Mouse (Mus musculus): ENCODE measurements around the gene Pde4a. TPM values are rescaled to one million over a fixed set of nuclear protein-coding genes. Genes with fewer than 3 reads are reported as not detected.
A peak's percentile ranks its signal among the peaks of the same experiment; 100 is the strongest.
"Not testable (repeated sequence)": the region's sequence is repeated elsewhere in the genome, so short reads cannot be mapped to it uniquely, and the experiment has no call there.

Pde4a gene
- total RNA-seq, 2 experiments from 2014 or later: 58.9 to 59.5 TPM

- DNase-seq (ENCODE audit: low spot score in 2 of 2): no peak
These were observed 16.1 kb downstream of the Pde4a start for GRCm38 (mm10) chr9:21181421-21182220.

- DNase-seq (ENCODE audit: low spot score in 2 of 2): no peak
These were observed 17.9 kb downstream of the Pde4a start for GRCm38 (mm10) chr9:21183421-21183820.

DNA sequence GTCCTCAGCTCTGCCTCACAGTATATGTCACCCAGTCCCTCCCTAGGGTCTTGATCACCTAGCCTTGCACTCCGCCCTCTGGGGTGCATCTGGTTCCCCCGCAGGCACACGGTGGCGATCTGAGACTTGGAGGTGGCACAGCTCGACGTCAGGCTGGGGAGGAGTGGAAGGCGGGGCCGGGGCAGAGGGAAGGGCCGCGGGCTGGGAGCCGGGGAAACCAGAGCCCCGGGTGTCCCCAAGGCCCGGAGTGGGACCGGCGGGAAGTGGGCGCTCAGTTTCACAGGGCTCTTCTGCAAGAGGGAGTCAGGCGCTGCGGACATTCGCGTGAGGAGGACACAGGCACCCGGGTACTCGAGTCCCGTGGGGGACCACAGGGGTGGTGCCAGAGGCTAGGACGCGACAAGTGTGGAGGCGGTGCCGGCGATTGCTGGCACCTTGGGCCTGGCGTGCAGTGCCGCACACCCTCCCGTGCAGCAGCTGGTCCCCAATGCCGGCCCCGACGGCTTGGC is 18.4 kb downstream of the Pde4a start:
- peak in 1 of 2 experiments; percentile 51 for DNase-seq (ENCODE audit: low spot score in 2 of 2)

DNA sequence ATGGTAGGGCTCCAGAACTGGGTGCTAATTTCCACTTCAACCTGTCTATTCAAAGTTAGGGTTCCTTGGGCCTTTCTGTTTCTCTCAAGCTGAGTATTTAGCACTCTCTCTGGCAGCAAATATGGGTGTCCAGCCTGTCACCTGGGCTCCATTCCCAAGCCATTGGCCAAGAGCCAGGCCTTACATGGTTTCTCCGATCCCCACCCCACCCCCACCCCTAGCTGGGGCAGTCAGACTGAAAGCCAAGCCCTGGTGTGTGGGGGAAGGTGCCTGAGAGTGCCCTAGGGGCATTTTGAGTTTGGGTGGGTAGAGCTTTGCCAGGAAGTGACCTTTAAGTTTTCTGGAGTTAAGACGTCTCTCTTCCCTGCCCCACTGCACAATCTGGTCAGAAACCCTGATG is 19.2 kb downstream of the Pde4a start:
- DNase-seq (ENCODE audit: low spot score in 2 of 2): no peak

DNA sequence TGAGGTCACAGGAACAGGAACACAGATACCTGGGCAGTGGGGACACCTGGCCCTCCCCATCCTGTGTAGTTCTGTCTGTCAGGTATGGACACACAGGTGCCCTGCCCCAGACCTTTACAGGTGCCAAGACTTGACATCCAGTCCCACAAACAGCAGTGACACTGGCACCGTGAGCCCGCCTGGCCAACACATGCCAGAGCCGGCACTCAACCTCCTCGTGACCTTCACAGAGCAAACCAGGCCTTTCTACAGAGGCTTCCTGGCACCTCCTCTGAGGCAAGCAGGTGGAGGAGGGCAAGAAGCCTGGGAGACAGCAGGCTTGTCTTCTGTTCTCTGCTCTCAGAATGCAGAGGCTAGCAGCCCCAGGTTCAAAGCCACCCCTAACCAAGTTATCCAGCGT is 19.9 kb downstream of the Pde4a start:
- no peak for DNase-seq (ENCODE audit: low spot score in 2 of 2)

- no peak for DNase-seq (ENCODE audit: low spot score in 2 of 2)
These were observed 24.4 kb downstream of the Pde4a start for GRCm38 (mm10) chr9:21189905-21190304.

- no peak for DNase-seq (ENCODE audit: low spot score in 2 of 2)
These were observed 25.2 kb downstream of the Pde4a start for GRCm38 (mm10) chr9:21190670-21191069.

DNA sequence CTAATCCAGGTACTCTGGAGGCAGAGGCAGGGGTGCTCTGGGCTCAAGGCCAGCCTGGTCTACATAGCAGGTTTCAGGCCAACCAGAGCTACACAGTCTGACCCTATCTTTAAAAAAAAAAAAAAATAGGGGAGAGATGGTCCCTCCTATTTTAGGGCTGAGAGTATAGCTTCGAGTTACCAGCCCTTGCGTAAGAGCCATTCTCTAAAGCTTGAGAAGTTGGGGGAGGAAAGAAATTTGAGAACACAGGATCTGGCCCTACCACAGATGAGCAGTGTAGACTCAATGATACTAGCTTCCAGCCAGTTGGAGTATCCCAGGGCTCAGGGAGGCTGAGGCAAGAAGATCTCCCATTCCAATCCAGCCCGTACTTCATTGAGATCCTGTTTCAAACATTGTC is 28.3 kb downstream of the Pde4a start:
- DNase-seq (ENCODE audit: low spot score in 2 of 2): no peak

- no peak for DNase-seq (ENCODE audit: low spot score in 2 of 2)
These were observed 29.4 kb downstream of the Pde4a start for GRCm38 (mm10) chr9:21194787-21195493.

- DNase-seq (ENCODE audit: low spot score in 2 of 2): not testable (repeated sequence)
These were observed 30.4 kb downstream of the Pde4a start for GRCm38 (mm10) chr9:21195736-21196505.

DNA sequence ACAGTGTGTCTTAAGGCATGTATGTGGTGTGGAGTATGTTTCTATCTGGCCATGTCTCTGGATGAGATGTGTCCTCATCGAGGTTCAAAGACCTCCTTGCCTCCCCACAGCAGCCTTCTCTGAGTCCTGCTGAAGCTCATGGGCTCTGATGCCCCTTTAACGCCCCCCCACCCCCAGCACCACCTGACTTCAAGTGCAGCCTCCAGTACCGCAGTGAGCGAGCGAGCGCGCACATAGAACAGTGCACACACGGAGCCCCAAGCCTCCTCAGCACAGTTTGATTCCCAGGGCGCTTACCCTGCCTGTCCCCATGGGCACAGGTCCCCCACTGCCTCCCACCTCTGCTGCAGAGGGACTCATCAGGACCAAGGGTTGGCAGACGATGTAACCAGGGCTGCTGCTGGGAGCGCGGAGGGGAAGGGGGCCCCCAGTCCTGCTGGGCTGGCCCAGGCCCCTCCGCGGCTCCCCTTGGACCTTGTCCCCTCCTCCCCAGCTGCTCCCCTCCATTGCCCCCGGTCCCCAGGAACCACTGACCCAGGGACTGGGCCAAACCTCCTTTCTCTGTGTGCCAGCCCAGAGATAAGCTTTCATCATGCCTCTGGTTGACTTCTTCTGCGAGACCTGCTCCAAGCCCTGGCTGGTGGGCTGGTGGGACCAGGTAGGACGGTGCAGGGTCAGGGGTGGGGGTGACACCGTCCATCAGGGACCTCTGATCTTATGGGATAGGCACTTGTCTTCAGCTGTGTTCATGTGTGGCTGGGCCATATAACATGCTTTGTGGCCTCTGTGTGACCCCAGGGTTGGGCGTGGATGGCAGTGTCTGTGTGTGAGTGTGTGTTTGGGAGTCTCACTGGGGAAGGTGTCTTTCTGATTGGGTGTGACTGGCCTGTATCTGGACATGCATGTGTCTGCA is 31.3 kb downstream of the Pde4a start:
- peak; percentile 67 to 70 for DNase-seq (ENCODE audit: low spot score in 2 of 2)

- DNase-seq (ENCODE audit: low spot score in 2 of 2): peak; percentile 76 to 81
These were observed 32.5 kb downstream of the Pde4a start for GRCm38 (mm10) chr9:21197981-21198380.

DNA sequence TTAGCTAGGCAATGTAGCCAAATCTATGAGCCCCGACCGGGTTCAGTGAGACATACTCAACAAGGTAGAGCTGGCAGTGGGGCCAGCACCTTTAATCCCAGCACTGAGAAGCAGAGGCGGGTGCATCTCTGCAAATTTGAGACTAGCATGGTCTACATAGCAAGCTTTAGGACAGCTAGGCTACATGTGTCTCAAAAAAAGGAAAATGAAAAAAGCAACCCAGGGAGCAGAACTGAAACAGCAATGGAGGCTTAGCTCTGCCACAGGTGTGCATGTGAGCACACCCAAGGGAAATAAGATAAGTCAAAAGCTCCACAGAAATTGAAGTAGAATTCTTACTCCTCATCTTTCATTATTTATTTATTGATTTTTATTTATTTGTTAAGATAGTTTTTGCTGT is 33.4 kb downstream of the Pde4a start:
- DNase-seq (ENCODE audit: low spot score in 2 of 2): no peak

- DNase-seq (ENCODE audit: low spot score in 2 of 2): no peak
These were observed 38.6 kb downstream of the Pde4a start for GRCm38 (mm10) chr9:21204156-21204527.

DNA sequence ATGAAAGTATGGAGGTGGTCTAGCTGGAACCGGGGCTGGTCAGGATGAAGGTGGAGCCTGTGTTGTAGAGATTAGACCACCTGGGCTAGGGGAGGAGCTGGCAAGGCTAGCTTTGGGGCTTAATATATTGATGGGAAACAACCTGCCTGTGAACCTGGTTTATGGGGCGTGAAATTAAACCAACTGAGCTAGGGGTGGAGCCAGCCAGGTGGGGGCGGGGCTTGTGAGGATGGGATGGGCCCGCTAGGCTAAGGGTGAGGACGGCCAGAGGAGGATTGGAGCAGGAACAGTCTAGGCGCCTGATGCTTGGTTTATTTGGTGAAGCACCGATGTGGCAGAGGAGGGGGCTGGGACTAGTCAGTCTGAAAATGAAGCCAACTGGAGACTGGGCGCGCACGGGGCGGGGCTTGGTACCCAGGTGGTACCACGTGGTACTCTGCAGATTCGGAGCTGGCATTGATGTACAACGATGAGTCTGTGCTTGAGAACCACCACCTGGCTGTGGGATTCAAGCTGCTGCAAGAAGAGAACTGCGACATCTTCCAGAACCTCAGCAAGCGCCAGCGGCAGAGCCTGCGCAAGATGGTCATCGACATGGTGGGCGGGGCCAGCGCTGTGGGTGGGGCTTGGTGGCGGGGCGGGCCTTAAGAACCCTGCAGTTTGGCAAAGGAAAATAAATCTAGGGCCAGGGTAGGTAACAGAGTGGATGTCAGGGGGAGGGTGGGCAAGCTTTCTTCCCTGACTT is 39.2 kb downstream of the Pde4a start:
- peak; percentile 54 to 62 for DNase-seq (ENCODE audit: low spot score in 2 of 2)

GRCm38 (mm10) chr9:21206848-21207247 is 41.3 kb downstream of the Pde4a start:
- no peak for DNase-seq (ENCODE audit: low spot score in 2 of 2)

DNA sequence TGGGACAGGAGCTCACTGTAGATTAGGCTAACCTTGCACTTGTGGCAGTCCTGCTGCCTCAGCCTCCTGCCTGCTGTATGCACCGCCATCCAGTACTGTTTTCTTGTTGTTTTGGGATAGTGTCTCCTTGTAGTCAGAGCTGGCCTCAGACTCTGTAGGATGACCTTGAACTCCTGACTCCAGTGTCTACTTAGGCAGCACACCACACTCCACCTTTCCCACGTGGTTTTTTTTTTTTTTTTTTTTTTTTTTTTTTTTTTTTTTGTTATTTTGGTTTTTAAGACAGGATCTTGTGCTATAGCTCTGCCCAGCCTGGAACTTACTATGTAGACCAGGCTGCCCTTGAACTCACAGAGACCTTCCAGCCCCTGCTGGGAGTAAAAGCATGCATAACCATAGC is 43.1 kb downstream of the Pde4a start:
- DNase-seq (ENCODE audit: low spot score in 2 of 2): no peak

GRCm38 (mm10) chr9:21210821-21211220 is 45.3 kb downstream of the Pde4a start:
- no peak for DNase-seq (ENCODE audit: low spot score in 2 of 2)

- DNase-seq (ENCODE audit: low spot score in 2 of 2): no peak
These were observed 46.1 kb downstream of the Pde4a start for GRCm38 (mm10) chr9:21211624-21212023.

- DNase-seq (ENCODE audit: low spot score in 2 of 2): no peak
These were observed 48.2 kb downstream of the Pde4a start for GRCm38 (mm10) chr9:21213617-21214190.

Measured in layer of hippocampus, postnatal 10 days (tissue).